Mouse (Mus musculus) heart, adult 2 months (tissue): ENCODE data around the gene F3. TPM values are rescaled to one million over a fixed set of nuclear protein-coding genes. Genes with fewer than 3 reads are reported as not detected.

Experiments used
- DNase-seq, 2 experiments: peaks; one replicate each; pipeline ENCODE4 v3.0.0; 2021
- H3K27ac ChIP-seq: fragments of 200-600 bp; 2 replicates; pipeline ENCODE4 v1.8.1; 2022
- H3K27me3 ChIP-seq: fragments of 200-500 bp; 2 replicates; pipeline ENCODE4 v1.6.1; 2012; ENCODE audit warnings: mild to moderate bottlenecking, low read length, inconsistent platforms, mixed read lengths; ENCODE audit not compliant: control insufficient read depth, insufficient read depth
- H3K36me3 ChIP-seq: fragments of 200-500 bp; 2 replicates; pipeline ENCODE4 v1.6.1; 2012; ENCODE audit warnings: low read length, inconsistent platforms; ENCODE audit not compliant: control insufficient read depth, insufficient read depth
- H3K4me1 ChIP-seq: fragments of 200-500 bp; 2 replicates; pipeline ENCODE4 v1.6.1; 2011; ENCODE audit warnings: low read length; ENCODE audit not compliant: control insufficient read depth, insufficient read depth
- H3K4me3 ChIP-seq: fragments of 200-600 bp; 2 replicates; pipeline ENCODE4 v1.8.1; 2022
- H3K79me2 ChIP-seq: fragments of 200-500 bp; replicated peaks from 2 replicates; pipeline ENCODE4 v1.6.1; 2012; ENCODE audit warnings: mild to moderate bottlenecking, inconsistent platforms, low read length, moderate library complexity, mixed read lengths; ENCODE audit not compliant: control insufficient read depth, insufficient read depth
- H3K9ac ChIP-seq: fragments of 200-500 bp; 2 replicates; pipeline ENCODE4 v1.6.1; 2012; ENCODE audit warnings: low read depth, mild to moderate bottlenecking, control low read depth, inconsistent platforms, low read length, mixed read lengths
- CTCF ChIP-seq: fragments of 200-600 bp; IDR thresholded peaks from 2 replicates; pipeline ENCODE4 v1.8.1; 2022; ENCODE audit warnings: antibody characterized with exemption, mild to moderate bottlenecking, moderate library complexity
- EP300 ChIP-seq: fragments of 200-500 bp; IDR thresholded peaks from 2 replicates; pipeline ENCODE4 v1.6.1; 2011; ENCODE audit warnings: low read depth, low read length, control low read depth; ENCODE audit not compliant: insufficient read depth
- POLR2A ChIP-seq: fragments of 200-500 bp; IDR thresholded peaks from 2 replicates; pipeline ENCODE4 v1.6.1; 2011; ENCODE audit warnings: mild to moderate bottlenecking, low read depth, low read length, control low read depth; ENCODE audit not compliant: insufficient read depth
- WGBS: fragments of 180-500 bp; shearing (Covaris S2); methylation state at CpG from one replicate; pipeline ENCODE4 v1.1.7; 2018; 5-methylcytosine and 5-hydroxymethylcytosine counted together
- intact Hi-C: fragments of 180-260 bp; cut with DNase I; formaldehyde crosslinking; loops from one replicate; pipeline ENCODE4 v1.15.1; 2025
- polyA plus RNA-seq: library from polyadenylated mRNA; depleted of rRNA; stranded (reverse); fragments of >200 nt; gene quantifications from 2 replicates; pipeline ENCODE4 v1.2.3, GENCODE M21; 2012
- total RNA-seq, 2 experiments: library from RNA; stranded (reverse); gene quantifications; 2 replicates each; pipeline ENCODE4 v1.2.3; 2021

F3 gene
- total and polyA plus RNA-seq, 3 experiments, result 23.5 to 29.6 (median 23.9) TPM

GRCm38 (mm10) chr3:121724553-121724952 lies 1.2 kb downstream of the F3 start:
- 26% methylated on average over 12 of the region's 12 CpGs for WGBS
- Histone ChIP-seq H3K27ac (peak overlapping the region; percentile 91), H3K36me3 (0 out of 2 replicates have a peak, but pooled peaks cover 2% of the 10 kb centered on the region), H3K9ac (peak overlapping the region; percentile 56), H3K4me3 (peak overlapping the region; percentile 56), H3K27me3 (peaks cover 1% of the 10 kb centered on the region; the same call in 1 of the 2 replicates), H3K4me1 (peaks cover 2% of the 10 kb centered on the region), H3K79me2 (peaks cover 2% of the 10 kb centered on the region; the same call in 1 of the 2 replicates)
- TF ChIP-seq CTCF, result no peak
- TF ChIP-seq POLR2A, result no peak
- TF ChIP-seq EP300, result no peak
- no peak for DNase-seq
- intact Hi-C loops, result loop anchor here (5.0 kb wide), 1 partner anchor 87 kb away; no protein-coding TSS in a partner anchor

- Histone ChIP-seq H3K36me3 (0 out of 2 replicates have a peak, but pooled peaks cover 2% of the 10 kb centered on the region), H3K27ac (peak overlapping the region; percentile 54), H3K4me3 (peak overlapping the region; percentile 1; the same call in 1 of the 2 replicates), H3K4me1 (peaks cover 2% of the 10 kb centered on the region), H3K79me2 (peaks cover 2% of the 10 kb centered on the region; the same call in 1 of the 2 replicates), H3K9ac (peak overlapping the region; percentile 10; the same call in 1 of the 2 replicates), H3K27me3 (peaks cover 1% of the 10 kb centered on the region; the same call in 1 of the 2 replicates)
- no peak for TF ChIP-seq CTCF
- TF ChIP-seq POLR2A, result no peak
- TF ChIP-seq EP300, result no peak
- DNase-seq, result no peak
- intact Hi-C loops, result no loop called here
- WGBS, result 60% methylated on average over 10 of the region's 10 CpGs
These were observed 2.3 kb downstream of the F3 start for GRCm38 (mm10) chr3:121725651-121726050.

- DNase-seq, result no peak
- Histone ChIP-seq H3K4me3 (no peak overlapping the region), H3K4me1 (peaks cover 2% of the 10 kb centered on the region; the same call in 1 of the 2 replicates), H3K27me3 (no peaks in the 10 kb centered on the region), H3K27ac (no peak overlapping the region), H3K9ac (no peak overlapping the region), H3K36me3 (peaks cover 5% of the 10 kb centered on the region; the same call in 1 of the 2 replicates), H3K79me2 (peaks cover 2% of the 10 kb centered on the region; the same call in 1 of the 2 replicates)
- TF ChIP-seq EP300 (no peak), POLR2A (no peak), CTCF (no peak)
- intact Hi-C loops, result no loop called here
- WGBS, result 69% methylated on average over 4 of the region's 4 CpGs
These were observed 6.3 kb downstream of the F3 start for GRCm38 (mm10) chr3:121729678-121730077.

GRCm38 (mm10) chr3:121735542-121735941 lies 12.2 kb downstream of the F3 start:
- H3K9ac ChIP-seq, result peak overlapping the region; percentile 15; the same call in 1 of the 2 replicates
- no peaks in the 10 kb centered on the region for H3K79me2 ChIP-seq
- peaks cover 3% of the 10 kb centered on the region; the same call in 1 of the 2 replicates for H3K36me3 ChIP-seq
- 59% methylated on average over 7 of the region's 7 CpGs for WGBS
- no peak overlapping the region for H3K4me3 ChIP-seq
- peaks cover 4% of the 10 kb centered on the region for H3K4me1 ChIP-seq
- TF ChIP-seq POLR2A (no peak), CTCF (no peak), EP300 (no peak)
- intact Hi-C loops, result loop anchor here (5.0 kb wide), 1 partner anchor 428 kb away; no protein-coding TSS in a partner anchor
- H3K27ac ChIP-seq, result peak overlapping the region; percentile 86
- no peaks in the 10 kb centered on the region for H3K27me3 ChIP-seq
- DNase-seq, result no peak

- peak overlapping the region; percentile 15; the same call in 1 of the 2 replicates for H3K9ac ChIP-seq
- DNase-seq, result peak; percentile 84
- peaks cover 4% of the 10 kb centered on the region for H3K4me1 ChIP-seq
- H3K27ac ChIP-seq, result peak overlapping the region; percentile 86
- peak; percentile 99 for TF ChIP-seq EP300
- peak; percentile 93 for TF ChIP-seq CTCF
- peak; percentile 53; the same call in 1 of the 2 replicates for TF ChIP-seq POLR2A
- H3K79me2 ChIP-seq, result no peaks in the 10 kb centered on the region
- WGBS, result 15% methylated on average over 18 of the region's 18 CpGs
- intact Hi-C loops, result loop anchor here (1.0 to 5.0 kb wide), 3 partner anchors 100 to 429 kb away; no protein-coding TSS in a partner anchor
- peaks cover 3% of the 10 kb centered on the region; the same call in 1 of the 2 replicates for H3K36me3 ChIP-seq
- no peaks in the 10 kb centered on the region for H3K27me3 ChIP-seq
- H3K4me3 ChIP-seq, result no peak overlapping the region
These were observed 12.8 kb downstream of the F3 start for GRCm38 (mm10) chr3:121736025-121736744.
